Mouse (Mus musculus): Measurements from ENCODE around the gene Gfm2.

Gene Gfm2

DNA sequence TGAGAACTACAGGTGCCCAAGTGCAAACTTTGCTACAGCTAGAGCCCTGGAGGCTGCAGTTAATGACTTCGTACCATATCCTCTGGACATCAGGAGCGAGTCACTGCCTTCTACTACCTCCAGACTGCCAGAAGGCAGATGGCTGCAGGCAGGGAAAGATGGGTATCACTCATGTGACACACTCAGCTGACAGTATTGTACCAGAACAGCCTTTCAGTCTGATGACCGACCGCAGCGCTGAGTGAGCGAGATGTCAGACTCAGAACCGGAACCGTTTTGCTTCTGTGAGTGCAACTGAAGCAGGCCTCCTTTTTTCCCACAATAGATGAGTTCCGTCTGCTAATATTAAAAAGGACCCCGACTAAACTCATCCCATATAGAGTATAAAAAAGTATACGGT, 54.9 kb downstream of the Gfm2 start:
- DNase-seq = no peak

DNA sequence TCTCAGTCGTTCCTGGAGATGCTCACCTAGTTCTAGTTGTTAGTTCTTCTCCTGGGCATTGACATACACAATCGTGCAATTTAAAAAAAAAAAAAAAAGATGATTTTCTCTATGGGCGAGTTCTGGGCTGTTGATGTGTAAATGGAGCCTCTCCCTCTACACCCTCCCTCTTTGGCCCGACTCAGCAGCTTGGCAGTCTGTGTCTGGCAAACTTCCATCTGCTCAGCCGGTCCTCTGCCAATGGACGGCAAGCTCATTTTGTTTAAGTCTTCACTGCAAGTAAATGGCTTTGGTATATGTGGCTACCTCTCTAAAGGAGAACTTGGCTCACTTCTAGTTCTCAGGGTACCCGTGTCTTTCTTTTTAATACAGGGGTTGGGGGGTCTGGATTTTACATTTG, 55.7 kb downstream of the Gfm2 start:
- DNase-seq = peak; percentile 96

DNA sequence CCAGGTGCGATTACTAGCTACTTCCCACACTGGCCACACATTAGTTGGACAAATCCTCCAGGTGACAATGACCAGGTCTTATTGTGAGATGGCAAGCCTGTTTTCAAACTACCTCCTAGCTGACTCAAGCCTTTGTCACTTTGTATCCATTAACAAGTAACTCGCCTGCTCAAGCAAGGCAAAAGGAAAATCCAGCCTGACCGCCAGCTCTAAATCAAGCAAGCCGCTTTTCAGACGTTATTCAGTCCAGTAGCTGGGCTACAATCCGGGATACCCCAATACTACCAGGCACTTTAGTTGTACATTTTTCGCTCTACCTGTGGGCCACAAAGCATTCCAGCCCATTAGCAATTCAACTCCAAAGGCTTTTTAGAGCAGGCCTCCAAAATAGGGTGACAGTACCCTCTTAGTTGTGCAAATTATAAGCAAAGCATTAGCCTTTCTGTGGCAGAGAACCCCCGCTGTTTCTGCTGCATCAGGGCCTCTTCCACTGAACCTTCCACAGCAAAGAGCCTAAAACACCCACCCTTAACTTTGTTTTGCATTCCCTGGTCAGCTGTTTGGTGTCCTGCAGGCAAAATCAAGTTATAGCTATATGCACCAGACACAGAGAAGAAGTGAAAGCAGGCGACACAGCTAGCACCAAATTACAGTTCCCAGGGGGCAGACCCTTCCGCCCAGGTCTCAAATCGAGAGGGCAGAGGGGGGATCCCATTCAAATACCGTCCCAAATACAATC, 58.6 kb downstream of the Gfm2 start:
- peak; percentile 92 for DNase-seq

DNA sequence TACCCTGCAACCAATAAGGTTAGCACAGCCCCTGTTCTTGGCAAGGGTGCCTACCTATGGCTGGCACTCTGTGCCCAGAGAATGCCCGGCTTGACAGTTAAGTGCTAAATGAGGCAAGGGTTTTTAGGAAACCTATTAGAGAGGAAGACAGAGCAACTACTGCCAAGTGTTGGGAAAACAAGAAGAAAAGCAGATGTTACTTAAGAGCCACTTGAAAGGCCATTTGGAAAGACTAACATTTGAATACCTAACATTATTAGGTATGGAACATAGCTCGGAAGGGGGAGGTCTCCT, 59.1 kb downstream of the Gfm2 start:
- no peak for DNase-seq

DNA sequence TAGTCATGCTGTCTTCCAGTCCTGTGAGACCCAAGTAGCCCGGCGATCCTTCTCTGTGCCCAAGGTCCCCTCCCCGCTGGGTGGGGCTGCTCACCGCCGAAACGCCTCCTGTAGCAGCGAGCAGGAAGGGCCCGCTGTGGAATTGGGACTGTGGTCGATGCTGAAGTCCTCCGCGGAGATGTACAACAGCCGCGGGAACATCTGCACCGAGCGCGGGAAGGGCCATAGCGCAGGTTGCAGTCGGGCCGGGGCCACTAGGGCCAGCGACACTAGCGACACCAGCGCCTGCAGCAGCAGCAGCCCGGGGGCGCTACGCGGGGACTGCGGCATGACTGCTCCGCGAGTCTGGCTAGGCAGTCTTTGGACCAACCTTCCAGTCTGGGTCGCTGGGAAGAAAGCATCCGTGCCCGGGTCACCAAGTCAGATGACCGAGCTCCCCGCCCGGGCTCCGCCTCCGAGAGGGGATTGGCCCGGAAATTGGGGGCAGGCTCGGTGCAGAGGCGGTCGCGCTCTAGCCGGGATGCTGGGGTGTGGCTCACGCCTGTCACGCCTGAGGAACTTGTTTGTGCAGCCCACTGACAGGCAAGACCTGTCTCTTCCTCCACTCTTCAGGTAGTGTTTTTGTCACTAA, 60.3 kb downstream of the Gfm2 start, which contains the start of gene Hexb:
Gene Hexb, minus strand, starts transcription at position 426 of the 631 bp plus-strand sequence.
- DNase-seq = peak; percentile 100

DNA sequence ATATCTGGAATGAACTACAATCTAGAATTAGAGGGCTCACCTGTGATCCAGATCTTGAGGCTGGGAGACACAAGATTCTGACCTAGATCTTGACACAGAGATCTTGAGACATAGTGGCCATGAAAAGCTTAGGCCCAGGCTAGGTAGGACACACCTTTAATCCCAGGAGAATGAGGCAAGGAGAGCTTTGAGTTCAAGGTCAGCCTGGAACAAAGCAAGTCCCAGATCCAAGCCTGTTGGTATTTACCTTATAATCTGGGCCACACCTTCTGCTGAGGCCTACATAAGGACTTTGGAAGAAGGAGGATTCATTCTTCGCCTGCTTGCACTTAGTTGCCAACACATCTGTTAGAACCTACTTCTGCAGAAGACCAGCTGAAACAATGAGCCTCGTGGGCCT, 61.4 kb downstream of the Gfm2 start:
- peak; percentile 83 for DNase-seq

DNA sequence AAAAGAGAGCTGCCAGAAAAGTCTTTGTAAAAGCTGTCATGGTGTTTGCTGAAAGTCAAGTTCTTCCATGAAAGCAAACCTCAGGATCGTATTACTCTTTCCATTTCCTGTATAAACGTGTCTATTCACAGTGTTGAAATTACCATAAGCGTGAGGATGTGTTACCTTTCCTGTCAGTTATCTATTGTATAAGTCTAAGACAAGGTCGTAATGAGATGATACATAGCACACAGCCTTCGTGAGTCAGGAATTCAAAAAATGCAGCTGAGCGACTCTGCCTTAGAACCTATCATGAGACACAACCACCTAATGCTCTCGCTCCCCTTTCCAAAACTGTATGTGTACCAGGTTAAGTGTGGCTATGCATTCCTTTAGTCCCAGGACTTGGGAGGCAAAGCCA, 63.3 kb downstream of the Gfm2 start:
- no peak for DNase-seq

DNA sequence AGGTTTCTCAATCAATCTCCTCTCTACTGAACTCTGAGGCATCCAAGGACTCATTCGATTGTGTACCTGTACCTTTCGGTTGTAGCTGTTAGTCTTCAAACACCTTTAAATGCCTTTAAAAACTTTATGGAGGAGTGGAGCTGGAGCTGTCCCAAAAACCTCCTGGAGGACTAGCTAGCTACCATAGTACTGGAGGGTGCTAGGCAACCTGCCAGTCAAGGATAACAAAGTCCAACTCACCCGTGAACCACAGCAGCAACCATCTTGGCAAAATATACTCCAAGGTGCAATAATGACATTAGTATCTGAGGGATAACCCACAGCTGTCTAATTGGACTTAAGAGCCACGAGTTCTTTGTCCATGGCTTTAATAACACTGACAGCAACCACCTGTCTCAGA, 64.2 kb downstream of the Gfm2 start:
- DNase-seq = no peak

DNA sequence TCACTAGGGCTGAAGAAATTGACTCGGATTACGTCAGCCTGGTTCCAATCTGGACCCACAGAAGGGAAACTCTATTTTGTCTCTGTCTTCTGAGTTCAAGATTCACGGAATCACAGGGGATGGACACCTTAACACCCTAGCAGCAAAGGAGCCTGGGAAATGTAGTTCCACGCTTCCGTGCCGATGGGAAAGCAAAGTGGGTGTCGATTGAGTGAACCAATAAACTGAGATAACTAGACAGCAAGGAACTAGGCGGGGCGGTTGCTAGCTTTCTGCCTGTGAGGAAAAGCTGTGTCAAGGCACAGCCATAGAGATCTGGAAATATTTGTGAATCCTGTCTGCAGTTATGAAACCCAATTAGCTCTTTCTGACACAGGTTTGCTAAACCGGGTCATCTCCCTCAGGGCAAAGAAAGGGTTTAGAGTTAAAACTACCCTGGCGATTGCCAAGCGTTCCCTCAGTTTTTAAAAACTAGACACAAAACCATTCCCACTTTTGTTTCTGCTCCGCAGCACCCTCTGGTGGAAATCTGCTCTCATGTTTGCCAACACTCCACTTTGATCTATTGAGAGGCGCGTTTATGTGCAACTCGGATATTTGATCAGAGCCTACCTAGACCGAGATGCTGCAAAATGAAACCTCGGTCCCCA, 67.4 kb downstream of the Gfm2 start:
- peak; percentile 99 for DNase-seq

DNA sequence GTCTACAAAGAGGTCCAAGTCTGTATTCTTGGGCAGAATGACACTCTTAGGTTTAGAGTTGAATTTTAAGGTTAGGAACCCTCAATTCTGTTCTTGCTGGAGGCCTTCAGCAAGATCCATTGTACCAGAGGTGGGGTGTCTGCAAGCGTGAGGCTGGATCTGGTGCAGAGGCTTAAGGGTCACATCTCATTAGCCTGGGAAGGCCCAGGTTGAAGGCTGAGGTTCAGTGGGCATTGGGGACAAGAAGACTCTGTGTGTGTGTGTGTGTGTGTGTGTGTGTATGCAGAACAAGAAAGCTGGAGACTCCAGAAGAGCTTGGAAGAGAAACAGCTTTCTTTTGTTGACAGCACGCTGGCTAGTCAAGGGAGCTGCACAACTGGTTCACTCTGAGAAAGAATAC, 68.3 kb downstream of the Gfm2 start:
- DNase-seq = peak; percentile 85

DNA sequence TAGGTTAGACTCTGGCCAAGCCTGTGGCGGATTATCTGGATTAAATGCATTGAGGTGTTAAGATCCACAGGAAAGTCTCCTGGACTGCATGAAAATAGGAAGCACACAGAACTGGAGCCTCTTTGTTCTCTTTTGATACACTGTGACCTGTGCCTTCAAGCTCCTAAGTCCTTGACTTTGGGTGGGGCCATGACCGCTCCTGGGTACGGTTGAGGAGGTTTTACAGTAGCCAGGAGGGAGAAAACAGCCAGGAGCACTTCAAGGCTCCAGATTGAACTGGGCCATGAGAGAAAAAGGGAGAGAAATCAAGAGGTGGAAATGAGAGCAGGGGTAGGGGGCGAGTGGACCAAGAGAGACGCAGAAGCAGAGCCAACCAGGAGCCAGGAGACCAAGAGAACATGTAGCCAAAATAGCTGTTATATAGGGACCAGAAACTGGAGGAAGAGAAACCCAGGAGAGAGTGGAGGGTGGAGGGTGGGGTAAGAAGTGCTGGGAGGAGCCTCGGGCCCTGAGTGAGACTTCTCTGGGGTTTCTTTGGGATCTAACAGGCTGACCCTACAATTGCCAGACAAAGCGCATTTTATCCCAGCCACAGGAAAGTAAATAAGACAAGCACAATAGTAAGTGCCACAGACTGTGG, 69.9 kb downstream of the Gfm2 start:
- peak; percentile 57 for DNase-seq

DNA sequence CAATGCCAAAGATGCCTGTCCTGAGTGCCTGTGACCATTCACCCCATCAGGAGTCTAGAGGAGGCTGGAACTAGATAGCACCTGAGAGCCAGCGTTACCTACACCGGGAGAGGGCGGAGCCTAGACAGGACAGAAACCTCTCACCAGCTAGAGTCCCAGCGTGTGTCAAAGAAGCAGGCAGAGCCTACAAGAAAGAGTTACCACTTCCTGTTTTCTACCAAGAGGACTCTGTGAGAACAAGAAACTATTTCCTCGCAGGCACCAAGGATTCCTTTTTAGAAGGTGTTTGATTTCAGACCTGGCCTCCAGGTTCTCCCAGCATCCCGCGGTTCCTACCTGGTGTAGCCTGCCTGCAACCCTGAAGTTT, 70.4 kb downstream of the Gfm2 start:
- peak; percentile 88 for DNase-seq

DNA sequence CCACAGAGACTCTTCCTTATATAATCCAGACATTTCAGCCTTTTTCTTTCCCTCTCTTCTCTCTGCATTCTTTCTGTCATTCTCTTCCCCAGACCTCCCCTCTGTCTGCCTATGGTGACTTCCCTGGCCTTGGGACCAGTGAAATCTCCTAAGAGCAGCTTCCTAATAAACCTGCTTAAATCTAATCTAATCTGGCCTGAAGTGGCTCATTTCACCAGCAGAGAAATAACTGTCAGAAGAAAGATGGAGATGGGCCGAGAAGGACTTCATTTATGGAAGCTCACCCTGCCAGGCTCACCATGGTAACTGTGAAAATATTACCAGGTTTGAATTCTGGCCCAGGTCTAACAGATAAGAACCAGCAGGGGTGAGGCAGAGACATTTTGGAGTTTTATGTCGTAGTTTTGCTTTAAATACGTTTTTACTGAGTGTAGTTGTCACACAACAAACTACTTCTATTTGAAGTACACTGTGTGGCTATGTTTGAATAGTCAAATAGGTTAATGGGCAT, 70.8 kb downstream of the Gfm2 start:
- DNase-seq = peak; percentile 87

DNA sequence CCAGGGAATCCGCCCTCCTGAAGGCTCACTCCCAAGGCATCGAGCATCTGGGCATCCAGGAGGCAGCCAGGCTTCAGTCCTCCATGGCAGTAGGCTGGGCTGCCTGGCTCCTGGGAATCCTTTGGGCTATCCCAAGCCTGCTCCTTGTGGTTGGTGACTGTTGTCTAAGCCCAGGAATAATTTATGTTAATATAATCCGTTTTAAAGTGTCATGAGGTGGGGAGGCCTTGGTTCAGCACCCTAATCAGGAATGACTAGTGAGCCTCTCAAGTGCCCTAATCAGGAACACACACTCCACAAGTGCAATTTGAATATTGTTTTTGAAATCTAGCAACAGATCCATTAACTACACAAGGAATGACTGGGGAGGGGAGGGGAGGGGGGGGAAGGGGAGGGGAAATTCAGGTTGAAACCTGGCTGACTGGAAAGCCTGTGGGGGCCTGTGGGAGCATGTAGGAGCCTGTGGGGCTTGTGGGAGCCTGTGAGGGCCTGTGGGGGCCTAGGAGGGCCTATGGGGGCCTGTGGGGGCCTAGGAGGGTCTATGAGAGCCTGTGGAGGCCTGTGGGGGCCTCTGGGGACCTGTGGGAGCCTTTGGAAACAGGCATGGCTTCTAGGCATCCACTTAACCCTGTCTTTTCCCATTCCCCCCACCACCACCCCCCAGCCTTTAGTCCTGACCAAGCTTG, 77.0 kb downstream of the Gfm2 start:
- DNase-seq = no peak

DNA sequence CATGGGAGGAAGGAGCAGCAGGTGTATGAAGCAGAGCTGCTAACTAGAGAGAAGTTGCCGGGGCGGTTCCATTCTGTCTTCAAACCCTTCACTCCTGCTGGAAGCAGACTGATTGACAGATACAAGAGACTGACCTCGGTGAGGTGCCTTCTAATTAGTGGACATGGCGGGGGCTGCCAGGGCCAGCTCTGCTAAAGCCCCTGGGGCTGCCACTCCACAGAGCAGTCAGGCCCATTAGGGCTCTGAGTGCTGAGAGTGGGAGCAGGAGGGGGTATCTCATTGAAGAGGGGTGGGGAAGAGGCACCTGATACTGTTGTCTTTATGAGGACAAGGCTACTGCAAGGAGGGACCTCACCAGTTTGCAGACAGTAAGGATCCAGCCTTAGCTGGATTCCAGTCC, 77.8 kb downstream of the Gfm2 start:
- no peak for DNase-seq

DNA sequence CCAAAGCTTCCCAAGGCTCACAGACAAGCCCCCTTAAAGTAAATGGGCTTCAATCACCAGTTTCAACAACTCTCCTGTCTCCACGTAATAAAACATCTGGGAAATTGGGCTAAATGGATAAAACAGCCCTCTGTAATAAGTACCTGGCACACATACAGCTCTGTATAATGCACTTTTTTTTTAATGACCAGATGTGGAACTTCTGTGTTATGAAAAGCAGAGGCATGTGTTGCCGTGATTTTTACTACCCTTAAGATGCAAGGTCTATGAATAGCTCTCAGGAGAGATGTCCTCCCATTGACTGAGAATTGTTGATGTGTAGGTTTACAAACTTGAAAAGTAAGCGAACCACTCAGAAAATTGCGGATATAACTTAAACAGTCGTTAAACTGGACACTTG, 78.5 kb downstream of the Gfm2 start:
- DNase-seq = no peak

DNA sequence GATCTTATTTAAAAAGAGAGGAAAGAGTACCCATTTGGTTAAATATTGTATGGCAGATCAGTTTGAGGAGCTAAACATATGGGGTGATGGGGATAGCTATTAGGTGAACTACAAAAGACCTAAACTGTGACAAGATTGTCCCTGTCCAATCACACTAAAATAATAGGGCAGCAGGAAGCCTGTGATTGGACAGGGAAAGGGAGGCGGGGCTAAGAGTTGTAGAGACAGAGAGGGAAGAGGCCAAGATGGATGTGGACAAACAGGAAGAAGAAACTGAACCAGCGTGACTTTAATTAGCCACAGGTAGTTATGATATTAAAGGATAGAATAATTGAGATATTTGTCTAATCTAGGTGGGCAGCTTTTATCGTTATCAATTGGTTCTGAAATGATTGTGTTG, 82.3 kb downstream of the Gfm2 start:
- no peak for DNase-seq

DNA sequence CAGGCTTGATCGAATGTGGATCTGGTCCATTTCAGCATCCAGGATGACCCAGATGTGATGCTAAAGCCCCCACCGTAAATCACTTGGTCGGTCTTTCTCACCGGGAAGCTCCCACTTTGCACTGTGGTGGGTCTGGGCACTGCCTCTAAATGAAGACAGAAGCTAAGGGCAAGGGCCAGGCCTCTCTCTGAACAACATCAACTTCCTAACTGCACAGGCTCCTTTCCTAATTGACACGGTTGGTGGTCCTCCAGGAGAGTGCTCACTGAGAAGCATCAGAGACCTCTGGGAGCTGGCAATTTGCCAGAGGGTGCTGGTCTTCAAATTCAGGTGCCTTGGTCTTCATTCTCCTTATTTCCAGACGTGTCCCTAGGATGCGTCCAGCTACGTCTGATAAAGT, 86.1 kb downstream of the Gfm2 start:
- DNase-seq = no peak

DNA sequence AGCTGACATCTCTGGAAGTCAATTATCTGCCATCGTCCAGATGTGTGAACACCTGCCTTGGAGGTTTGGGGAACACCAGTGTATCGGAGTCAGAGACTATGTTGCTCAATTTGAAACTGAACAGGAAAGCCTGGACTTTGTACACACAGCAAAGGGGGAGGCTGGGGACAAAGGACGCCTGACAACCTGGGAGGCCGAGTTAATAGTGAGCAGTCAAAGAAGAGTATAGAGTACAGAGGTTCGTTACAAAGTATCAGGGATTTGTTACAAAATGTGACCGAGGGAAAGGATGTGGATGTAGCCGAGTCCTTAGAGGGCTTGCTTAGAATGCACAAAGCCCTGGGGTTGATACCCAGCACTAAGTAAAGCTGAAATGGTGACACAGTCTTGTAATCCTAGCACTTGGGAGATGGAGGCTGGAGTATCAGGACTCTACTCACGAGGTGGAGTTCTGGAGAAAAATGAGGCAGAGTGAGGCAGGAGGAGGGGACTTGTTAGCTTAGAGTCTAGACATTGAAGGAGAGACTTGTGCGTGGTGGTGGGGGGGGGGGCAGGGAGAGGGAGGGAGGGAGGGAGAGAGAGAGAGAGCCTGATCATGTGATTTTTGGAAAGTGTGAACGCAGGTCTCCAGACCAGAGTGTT, 86.7 kb downstream of the Gfm2 start:
- no peak for DNase-seq

DNA sequence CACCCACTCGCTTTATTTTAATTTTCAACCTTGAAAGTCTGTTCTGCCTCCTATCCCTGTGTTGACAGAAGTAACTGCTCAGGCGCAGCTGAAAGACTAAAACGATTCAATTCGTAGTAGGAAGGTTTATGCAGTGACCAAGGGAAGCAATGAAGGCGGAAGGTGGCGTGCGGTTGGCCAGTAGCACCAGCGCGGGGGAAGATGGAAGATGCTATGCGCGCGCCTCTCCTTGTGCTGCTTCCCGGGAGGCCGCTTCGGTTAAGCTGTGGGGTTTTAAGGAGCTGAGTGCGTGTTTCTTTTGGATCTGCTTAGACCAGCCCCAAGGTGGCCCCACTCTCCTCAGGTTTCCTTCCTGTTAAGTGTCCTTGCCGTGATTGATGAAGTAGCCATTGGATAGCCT, 87.4 kb downstream of the Gfm2 start:
- DNase-seq = no peak

DNA sequence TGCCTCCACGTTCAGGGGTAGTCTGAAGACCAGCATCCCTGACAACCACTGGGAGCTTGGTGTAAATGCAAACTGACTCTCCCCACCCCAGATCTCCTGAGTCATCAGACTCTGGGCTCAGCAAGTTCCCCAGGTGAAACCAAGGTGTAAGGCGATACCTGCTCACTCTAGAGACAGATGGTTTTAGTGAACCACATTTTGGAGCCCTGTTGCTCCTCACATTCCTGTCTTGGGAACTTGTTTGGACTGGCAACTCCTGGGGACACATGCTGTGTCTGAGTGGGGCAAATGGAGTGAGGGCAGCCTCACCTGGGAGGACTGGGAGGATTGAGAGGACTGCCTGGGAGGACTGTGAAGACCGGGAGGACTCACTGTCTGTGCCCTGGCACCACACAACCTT, 90.1 kb downstream of the Gfm2 start:
- no peak for DNase-seq

DNA sequence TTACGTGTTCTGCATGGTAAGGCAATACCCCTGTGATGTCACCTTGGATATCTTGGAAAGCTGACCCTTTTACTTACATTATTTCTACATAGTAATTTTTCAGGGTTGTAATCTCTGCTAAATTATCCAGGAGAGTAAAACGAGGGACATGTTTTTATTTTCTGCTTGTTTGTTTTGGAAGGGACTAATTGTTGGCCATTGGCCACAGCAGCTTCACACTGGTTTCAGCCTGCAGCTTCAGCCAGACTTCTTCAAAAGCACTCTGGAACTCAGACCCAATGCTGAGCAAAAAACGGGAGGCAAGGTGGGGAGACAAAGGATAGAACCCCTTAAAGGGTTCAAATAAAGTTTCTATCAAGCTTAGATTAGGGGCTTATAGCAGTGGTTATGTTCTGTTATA, 92.4 kb downstream of the Gfm2 start:
- DNase-seq = no peak

Measured in heart, adult 11 months (tissue).